Mouse (Mus musculus) hindbrain, embryonic 13.5 days (tissue): ENCODE measurements around the gene A230072I06Rik. TPM values are rescaled to one million over a fixed set of nuclear protein-coding genes. Genes with fewer than 3 reads are reported as not detected.

Experiments used
- ATAC-seq: fragments of 200-750 bp; cut with Nextera tagmentation; 2 replicates; pipeline ENCODE4 v1.8.0; 2017; ENCODE audit warnings: moderate TSS enrichment; ENCODE audit not compliant: low FRiP score
- H3K27ac ChIP-seq: fragments of 300-500 bp; sonication (generic); 2 replicates; pipeline ENCODE4 v1.5.1; 2015; ENCODE audit warnings: inconsistent platforms, mild to moderate bottlenecking, moderate library complexity
- H3K27me3 ChIP-seq: fragments of 300-500 bp; sonication (generic); 2 replicates; pipeline ENCODE4 v1.6.1; 2015; ENCODE audit warnings: mild to moderate bottlenecking, inconsistent platforms
- H3K36me3 ChIP-seq: fragments of 300-500 bp; sonication (generic); 2 replicates; pipeline ENCODE4 v1.6.1; 2015; ENCODE audit warnings: mild to moderate bottlenecking, inconsistent platforms
- H3K4me1 ChIP-seq: fragments of 300-500 bp; sonication (generic); replicated peaks from 2 replicates; pipeline ENCODE4 v1.6.1; 2015; ENCODE audit warnings: inconsistent platforms
- H3K4me2 ChIP-seq: fragments of 300-500 bp; sonication (generic); 2 replicates; pipeline ENCODE4 v1.6.1; 2015; ENCODE audit warnings: inconsistent platforms, mild to moderate bottlenecking, moderate library complexity
- H3K4me3 ChIP-seq: fragments of 300-500 bp; sonication (generic); 2 replicates; pipeline ENCODE4 v1.5.1; 2015; ENCODE audit warnings: mild to moderate bottlenecking, inconsistent platforms
- H3K9ac ChIP-seq: fragments of 300-500 bp; sonication (generic); 2 replicates; pipeline ENCODE4 v1.6.1; 2015; ENCODE audit warnings: mild to moderate bottlenecking, inconsistent platforms
- H3K9me3 ChIP-seq: fragments of 300-500 bp; sonication (generic); 2 replicates; pipeline ENCODE4 v1.6.1; 2016; ENCODE audit warnings: inconsistent platforms
- WGBS: fragments of 180-500 bp; shearing (Covaris S2); methylation state at CpG from one replicate; pipeline ENCODE4 v1.1.7; 2015; 5-methylcytosine and 5-hydroxymethylcytosine counted together
- polyA plus RNA-seq: library from polyadenylated mRNA; unstranded; fragments of >200 nt; fragmentation: Nextera tagmentation; extraction: Ambion mirVana; gene quantifications from 2 replicates; pipeline ENCODE4 v1.2.1, GENCODE M21; 2015

The A230072I06Rik gene
- polyA plus RNA-seq: 0.09 TPM in 1 of 2 replicates, not detected in the other

DNA sequence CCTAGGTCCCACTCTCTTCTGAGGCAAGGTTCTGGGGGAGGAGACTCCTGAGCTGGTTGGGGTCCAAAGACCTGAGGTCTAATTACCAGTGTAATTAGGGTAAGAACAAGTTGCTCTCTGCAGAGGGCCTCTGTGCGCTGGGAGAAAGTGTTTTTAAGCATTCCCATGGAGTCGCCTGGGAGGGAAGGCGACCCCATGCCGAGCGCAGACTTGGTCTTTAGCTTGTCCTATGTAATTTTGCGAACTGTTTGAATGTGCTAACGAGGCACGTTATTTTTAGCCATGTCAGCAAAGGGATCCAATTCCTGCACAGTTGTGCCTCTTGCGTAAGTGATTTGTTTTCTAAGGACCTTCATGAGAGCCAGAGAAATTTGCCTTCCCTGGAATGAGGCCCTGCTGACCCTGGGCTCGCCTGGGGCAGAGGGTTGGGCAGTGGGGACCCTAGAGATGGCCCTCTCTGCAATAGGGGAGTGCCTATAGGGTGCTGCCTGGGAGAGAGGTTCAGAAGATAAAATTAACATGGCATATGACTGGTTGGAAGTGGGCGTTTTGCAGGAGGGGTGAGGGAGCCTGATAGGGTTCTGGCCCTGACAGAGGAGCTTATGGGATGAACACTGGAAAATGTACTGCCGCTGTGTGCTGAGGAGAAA lies at the start of gene A230072I06Rik:
TSS of gene A230072I06Rik (plus strand) at position 157 of the 650 bp plus-strand sequence.
- WGBS: 42% methylated on average over 12 of the region's 12 CpGs
- ATAC-seq: no peak
- Histone ChIP-seq H3K36me3 (no peaks in the 10 kb centered on the region), H3K9ac (no peak within 1 kb of the TSS), H3K27me3 (peaks cover 75% of the 10 kb centered on the region), H3K9me3 (no peaks in the 10 kb centered on the region), H3K4me2 (no peak within 1 kb of the TSS), H3K4me1 (peaks cover 16% of the 10 kb centered on the region), H3K27ac (no peak within 1 kb of the TSS), H3K4me3 (no peak within 1 kb of the TSS)

DNA sequence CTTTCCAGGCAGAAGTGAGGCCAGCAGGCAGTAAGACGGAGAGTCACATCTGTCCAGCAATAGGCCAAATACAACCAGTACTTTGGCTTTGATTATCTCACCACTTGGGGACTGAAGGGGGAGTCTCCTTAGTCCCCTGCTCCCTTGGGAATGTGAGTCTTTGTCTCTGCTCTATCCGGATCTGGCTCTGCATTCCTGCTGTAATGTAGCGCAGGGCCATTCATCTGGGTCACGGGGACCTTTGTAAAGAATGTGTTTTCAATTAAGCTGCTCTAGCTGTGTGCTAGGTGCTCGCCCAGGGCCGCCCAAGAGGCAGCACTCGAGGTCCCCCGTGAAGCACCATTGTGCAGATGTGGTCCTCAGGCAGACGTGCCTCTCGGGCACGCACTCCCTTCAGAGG lies 44.6 kb upstream of the A230072I06Rik start:
- ATAC-seq: 0 out of 2 replicates have a peak, but pooled peaks have one; percentile 17
- no peak overlapping the region for H3K4me2 ChIP-seq
- H3K27me3 ChIP-seq: peaks cover 50% of the 10 kb centered on the region
- no peak overlapping the region for H3K27ac ChIP-seq
- H3K36me3 ChIP-seq: no peaks in the 10 kb centered on the region
- WGBS: 18% methylated on average over 11 of the region's 11 CpGs
- H3K4me3 ChIP-seq: no peak overlapping the region
- no peaks in the 10 kb centered on the region for H3K9me3 ChIP-seq
- H3K9ac ChIP-seq: no peak overlapping the region
- H3K4me1 ChIP-seq: peaks cover 15% of the 10 kb centered on the region

DNA sequence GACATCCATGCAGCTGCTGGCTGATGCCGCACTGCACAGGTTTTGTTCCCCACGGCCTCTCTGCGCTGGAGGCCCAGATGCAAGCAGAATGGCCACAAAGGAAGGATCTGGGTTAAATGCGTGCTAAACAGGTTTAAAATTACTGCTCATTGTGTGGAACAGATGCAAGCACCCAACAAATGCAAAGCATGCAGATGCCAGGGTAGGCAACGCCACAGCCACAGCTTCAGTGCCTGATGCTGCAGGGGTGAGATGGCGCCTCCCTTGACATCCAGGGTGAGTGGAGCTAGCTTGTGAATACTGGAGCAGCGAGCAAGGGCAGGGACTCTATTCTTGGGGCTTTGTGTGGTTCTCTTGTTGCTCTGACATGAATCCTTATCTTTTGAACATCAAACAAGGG lies 39.8 kb upstream of the A230072I06Rik start:
- no peak overlapping the region for H3K4me3 ChIP-seq
- H3K9ac ChIP-seq: no peak overlapping the region
- H3K4me2 ChIP-seq: no peak overlapping the region
- no peaks in the 10 kb centered on the region for H3K9me3 ChIP-seq
- H3K27ac ChIP-seq: no peak overlapping the region
- no peak for ATAC-seq
- H3K4me1 ChIP-seq: peaks cover 26% of the 10 kb centered on the region
- H3K36me3 ChIP-seq: no peaks in the 10 kb centered on the region
- H3K27me3 ChIP-seq: peaks cover 49% of the 10 kb centered on the region
- 63% methylated on average over 7 of the region's 7 CpGs for WGBS

DNA sequence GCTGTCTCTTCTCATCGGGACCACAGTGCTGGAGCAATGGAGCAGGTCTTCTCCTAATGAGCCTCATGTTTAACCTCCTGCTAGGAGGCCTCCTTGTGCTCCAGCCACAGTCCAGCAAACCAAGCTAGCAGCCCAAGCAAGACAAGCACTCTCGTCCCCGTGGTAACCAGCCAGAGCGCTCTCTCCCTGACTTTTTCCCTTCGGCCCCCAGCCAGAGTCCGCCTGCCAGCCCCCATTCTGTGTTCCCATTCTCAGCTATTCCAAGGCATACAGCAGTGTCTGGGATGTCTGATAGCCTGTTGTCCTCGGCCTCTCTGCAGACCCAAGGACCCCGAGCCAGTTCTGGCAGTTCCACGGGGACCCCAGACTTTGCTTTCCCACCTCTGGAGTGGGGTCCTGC lies 38.5 kb upstream of the A230072I06Rik start:
- no peak overlapping the region for H3K27ac ChIP-seq
- H3K4me2 ChIP-seq: no peak overlapping the region
- H3K9ac ChIP-seq: no peak overlapping the region
- ATAC-seq: no peak
- 44% methylated on average over 9 of the region's 9 CpGs for WGBS
- no peaks in the 10 kb centered on the region for H3K9me3 ChIP-seq
- no peak overlapping the region for H3K4me3 ChIP-seq
- H3K36me3 ChIP-seq: no peaks in the 10 kb centered on the region
- H3K27me3 ChIP-seq: peaks cover 47% of the 10 kb centered on the region
- peaks cover 20% of the 10 kb centered on the region for H3K4me1 ChIP-seq

DNA sequence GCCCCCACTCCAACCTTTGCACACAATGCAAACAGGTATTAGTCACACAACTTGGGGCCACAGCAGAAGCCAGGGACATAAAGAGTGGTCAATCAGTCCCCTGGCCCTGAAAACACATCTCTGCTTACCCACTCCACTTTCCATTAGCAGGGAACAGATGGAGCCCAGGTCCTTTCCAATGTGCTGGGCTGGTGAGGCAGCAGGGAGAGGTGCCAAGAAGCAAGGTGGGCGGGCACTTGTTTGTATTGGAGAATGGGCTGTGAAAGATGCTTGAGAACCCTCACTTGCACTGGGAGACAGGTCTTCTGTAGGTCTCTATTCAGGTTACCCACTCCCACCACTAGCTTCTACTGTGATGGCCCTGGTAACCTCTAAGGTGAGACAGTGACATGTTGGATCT lies 34.9 kb upstream of the A230072I06Rik start:
- H3K27me3 ChIP-seq: peaks cover 42% of the 10 kb centered on the region
- H3K36me3 ChIP-seq: no peaks in the 10 kb centered on the region
- ATAC-seq: no peak
- 79% methylated on average over 1 of the region's 1 CpGs for WGBS
- no peak overlapping the region for H3K4me3 ChIP-seq
- H3K4me2 ChIP-seq: no peak overlapping the region
- H3K4me1 ChIP-seq: peaks cover 17% of the 10 kb centered on the region
- no peak overlapping the region for H3K27ac ChIP-seq
- H3K9ac ChIP-seq: no peak overlapping the region
- H3K9me3 ChIP-seq: no peaks in the 10 kb centered on the region

DNA sequence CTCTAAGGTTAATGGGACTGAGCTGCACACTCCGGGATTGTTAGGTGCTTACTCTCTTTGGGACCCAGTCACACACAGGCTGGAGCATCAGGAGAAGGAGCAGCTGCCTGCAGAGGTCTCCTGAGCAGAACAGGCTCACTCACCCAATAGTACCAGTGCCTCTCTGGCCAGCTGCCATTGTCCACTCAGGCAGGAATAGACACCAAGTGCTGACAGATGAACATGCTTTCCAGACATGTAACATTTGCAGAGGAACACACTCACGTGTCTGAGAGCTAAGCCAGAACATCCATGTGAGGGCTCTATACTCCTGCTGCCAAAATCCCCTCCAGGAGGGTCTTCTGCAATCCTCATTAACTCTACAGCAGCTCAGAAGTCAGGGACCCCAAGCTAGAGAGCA lies 18.7 kb upstream of the A230072I06Rik start:
- Histone ChIP-seq H3K9ac (no peak overlapping the region), H3K27me3 (peaks cover 76% of the 10 kb centered on the region), H3K27ac (no peak overlapping the region), H3K4me3 (no peak overlapping the region), H3K36me3 (no peaks in the 10 kb centered on the region), H3K4me1 (peaks cover 8% of the 10 kb centered on the region; the same call in 1 of the 2 replicates), H3K9me3 (no peaks in the 10 kb centered on the region), H3K4me2 (no peak overlapping the region)
- 90% methylated on average over 2 of the region's 2 CpGs for WGBS
- no peak for ATAC-seq

DNA sequence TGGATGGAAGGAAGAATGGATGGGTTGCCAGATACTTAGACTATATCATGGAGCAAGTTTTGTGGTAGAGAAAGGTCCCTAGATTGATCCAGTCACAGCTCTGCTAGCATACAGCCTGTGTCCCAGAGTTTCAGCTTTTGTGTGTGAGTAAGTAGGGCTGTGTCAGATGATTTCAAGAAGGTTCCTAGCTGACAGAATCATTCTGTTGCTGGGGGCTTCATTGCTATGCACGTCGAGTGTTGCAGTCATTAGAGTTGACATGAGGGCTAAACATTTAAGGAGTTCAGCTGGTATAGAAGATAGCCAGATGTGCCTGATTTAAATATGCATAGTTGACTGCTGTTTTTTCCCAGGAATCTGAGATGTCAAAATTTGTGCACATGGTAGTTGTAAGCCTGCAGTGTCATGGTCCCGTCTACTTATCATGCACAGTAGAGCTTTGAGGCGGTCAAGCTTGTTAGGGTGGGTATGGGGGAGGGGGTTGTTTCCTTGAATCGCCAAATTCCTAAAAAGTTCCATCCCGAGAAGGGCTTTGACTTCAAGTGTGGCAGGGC lies 18.1 kb upstream of the A230072I06Rik start:
- Histone ChIP-seq H3K9me3 (no peaks in the 10 kb centered on the region), H3K9ac (no peak overlapping the region), H3K27ac (no peak overlapping the region), H3K4me1 (peaks cover 8% of the 10 kb centered on the region; the same call in 1 of the 2 replicates), H3K36me3 (no peaks in the 10 kb centered on the region), H3K27me3 (peaks cover 76% of the 10 kb centered on the region), H3K4me3 (no peak overlapping the region), H3K4me2 (no peak overlapping the region)
- 71% methylated on average over 6 of the region's 6 CpGs for WGBS
- ATAC-seq: no peak

DNA sequence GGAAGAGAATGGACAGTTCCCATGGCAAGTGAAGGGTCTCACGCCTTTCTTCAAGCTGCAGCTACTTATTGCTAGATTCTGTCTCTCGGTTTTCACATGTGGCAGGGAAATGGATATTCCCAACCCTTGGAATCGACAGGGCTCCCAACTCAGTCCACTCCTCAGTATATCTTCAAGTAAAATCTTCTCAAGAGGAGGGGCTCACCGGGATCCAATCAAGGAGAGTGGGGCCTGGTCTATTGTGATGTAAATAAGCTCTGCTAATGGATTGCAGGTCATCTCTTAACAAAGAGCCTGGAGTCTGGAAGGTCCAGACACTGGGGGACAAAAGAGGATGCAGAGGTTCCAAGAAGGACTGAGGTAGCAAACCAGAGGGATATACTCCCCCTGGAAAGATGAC lies 17.1 kb upstream of the A230072I06Rik start:
- Histone ChIP-seq H3K27me3 (peaks cover 81% of the 10 kb centered on the region), H3K4me1 (peaks cover 8% of the 10 kb centered on the region; the same call in 1 of the 2 replicates)
- 50% methylated on average over 4 of the region's 4 CpGs for WGBS

DNA sequence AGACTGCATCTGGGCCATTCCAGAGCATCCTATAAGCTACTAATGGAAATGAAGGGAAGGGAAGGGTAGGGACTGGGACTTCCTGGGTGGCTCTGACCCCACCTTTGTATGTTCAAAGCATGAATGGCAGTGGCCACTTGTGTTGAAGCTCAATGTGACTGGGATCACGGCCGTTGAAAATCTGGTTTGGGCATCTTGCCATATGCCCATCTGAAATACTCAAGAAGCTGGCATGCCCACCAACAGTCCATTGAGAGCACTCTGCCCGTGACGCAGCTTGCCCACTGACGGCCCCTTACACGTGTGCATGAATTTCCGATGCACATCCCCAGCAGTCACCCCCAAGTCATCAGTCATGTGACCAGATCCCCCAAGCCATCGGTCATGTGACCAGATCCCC lies 13.6 kb upstream of the A230072I06Rik start:
- Histone ChIP-seq H3K4me2 (no peak overlapping the region), H3K9me3 (no peaks in the 10 kb centered on the region), H3K4me1 (peaks cover 12% of the 10 kb centered on the region), H3K27me3 (peaks cover 72% of the 10 kb centered on the region), H3K9ac (no peak overlapping the region), H3K4me3 (no peak overlapping the region), H3K27ac (no peak overlapping the region), H3K36me3 (no peaks in the 10 kb centered on the region)
- no peak for ATAC-seq
- WGBS: 89% methylated on average over 8 of the region's 8 CpGs

More for the DNA sequence above, 17.1 kb upstream of the A230072I06Rik start:
- Histone ChIP-seq H3K4me2 (no peak overlapping the region), H3K36me3 (no peaks in the 10 kb centered on the region), H3K27ac (no peak overlapping the region), H3K9ac (no peak overlapping the region), H3K4me3 (no peak overlapping the region), H3K9me3 (no peaks in the 10 kb centered on the region)
- ATAC-seq: no peak

DNA sequence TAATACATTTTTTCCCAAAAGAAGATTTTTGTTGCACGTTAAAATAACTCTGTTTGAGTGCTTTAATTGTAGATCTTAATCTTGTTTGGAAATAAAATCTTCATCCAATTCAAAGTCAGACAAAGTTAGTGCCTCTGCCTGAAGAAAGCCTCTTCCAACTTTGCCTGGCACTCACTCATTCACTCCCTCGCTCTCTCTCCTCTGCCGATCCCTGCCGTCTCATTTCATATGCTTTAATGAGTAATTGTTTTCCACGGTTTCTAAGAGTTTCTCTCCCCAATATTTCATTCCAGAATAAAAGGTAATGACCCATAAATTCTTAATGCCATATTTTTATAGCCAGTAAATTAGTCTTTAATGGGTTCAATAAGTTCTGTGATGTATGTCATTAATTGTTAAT lies 10.8 kb upstream of the A230072I06Rik start:
- Histone ChIP-seq H3K4me3 (no peak overlapping the region), H3K9ac (no peak overlapping the region), H3K9me3 (no peaks in the 10 kb centered on the region), H3K36me3 (no peaks in the 10 kb centered on the region), H3K27me3 (peaks cover 75% of the 10 kb centered on the region), H3K4me1 (peaks cover 6% of the 10 kb centered on the region), H3K27ac (no peak overlapping the region), H3K4me2 (no peak overlapping the region)
- WGBS: 27% methylated on average over 5 of the region's 5 CpGs
- no peak for ATAC-seq

DNA sequence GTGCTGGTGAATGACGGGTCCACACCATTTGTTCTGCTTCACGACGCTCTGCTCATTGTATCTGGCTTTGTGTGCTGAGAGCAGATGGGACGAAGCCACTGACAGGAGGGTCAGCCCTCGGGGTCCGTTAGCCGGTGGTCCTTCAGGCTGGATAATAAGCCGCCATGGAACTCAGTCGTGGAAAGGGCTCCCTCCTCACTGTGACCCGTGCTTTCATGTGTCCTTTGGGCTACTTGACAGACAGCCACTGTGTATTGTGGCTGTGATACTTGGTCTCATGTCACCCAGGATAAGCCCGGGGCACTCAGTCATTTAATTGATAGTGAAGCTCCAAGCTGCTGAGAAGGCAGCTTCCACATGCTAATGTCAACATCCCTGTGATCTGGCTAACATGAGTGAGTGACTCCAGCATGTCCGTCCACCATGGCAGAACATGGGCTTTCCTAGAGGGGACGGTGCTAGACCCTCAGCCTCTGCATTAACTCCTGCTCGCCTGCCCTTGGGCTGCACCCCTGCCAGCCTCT lies 10.3 kb upstream of the A230072I06Rik start:
- H3K4me2 ChIP-seq: 0 out of 2 replicates have a peak overlapping the region, but pooled peaks have one; percentile 2
- peaks cover 75% of the 10 kb centered on the region for H3K27me3 ChIP-seq

DNA sequence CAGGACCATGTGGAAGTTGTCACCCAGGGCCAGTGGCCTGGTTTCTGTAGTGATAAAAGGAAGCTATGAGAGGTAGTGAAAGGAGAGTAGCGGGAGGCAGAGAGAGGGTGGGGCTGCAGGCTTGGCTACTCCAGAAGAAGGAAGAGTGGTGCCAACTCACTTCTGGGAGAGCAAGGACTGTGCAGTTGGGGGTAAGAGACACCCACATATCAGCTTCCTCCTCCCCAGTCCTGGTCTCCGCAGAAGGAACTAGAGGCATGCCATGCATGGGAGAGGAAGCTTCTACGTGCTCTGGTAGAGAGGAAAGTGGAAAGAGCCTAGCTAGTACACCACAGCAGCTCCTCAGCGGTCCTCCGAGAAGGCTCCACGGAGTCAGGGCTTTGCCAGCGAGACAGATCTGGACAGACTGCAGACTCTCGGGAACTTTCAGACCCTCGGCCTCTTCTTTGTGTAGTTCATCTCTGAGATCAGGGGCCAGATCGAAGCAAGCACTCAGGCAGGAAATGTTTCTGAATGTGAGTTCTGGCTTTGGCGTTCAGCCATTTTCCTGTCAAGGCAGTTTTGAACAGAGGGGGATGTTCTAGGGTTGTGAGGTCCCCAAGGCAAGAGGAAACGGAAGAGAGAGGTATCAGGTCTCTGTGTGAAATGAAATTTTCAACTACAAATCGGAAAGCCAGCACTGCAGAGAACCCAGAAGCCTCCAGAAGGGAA lies 1.0 kb downstream of the A230072I06Rik start:
- Histone ChIP-seq H3K9me3 (no peaks in the 10 kb centered on the region), H3K36me3 (no peaks in the 10 kb centered on the region), H3K4me2 (no peak overlapping the region), H3K4me1 (peaks cover 16% of the 10 kb centered on the region), H3K9ac (no peak overlapping the region), H3K27me3 (peaks cover 79% of the 10 kb centered on the region), H3K4me3 (no peak overlapping the region), H3K27ac (no peak overlapping the region)
- 77% methylated on average over 13 of the region's 13 CpGs for WGBS
- ATAC-seq: no peak

More for the DNA sequence above, 10.3 kb upstream of the A230072I06Rik start:
- Histone ChIP-seq H3K9me3 (no peaks in the 10 kb centered on the region), H3K27ac (no peak overlapping the region), H3K4me1 (peaks cover 6% of the 10 kb centered on the region), H3K4me3 (no peak overlapping the region), H3K36me3 (no peaks in the 10 kb centered on the region), H3K9ac (no peak overlapping the region)
- peak; percentile 72; the same call in 1 of the 2 replicates for ATAC-seq
- 17% methylated on average over 14 of the region's 14 CpGs for WGBS
